Mouse (Mus musculus): ENCODE results near the gene Adig.

GRCm38 (mm10) chr2:158503226-158503625 lies 814 bp downstream of the Adig start:
- TF ChIP-seq POLR2A (IDR thresholded peaks at IDR 0.05; ENCODE audit: borderline replicate concordance, extremely low read depth, insufficient read depth, insufficient read length, poor library complexity, severe bottlenecking) (no peak), CTCF (IDR thresholded peaks at IDR 0.05; ENCODE audit: borderline replicate concordance, extremely low read depth, insufficient read depth, insufficient read length) (no peak)
